Mouse (Mus musculus) regulatory T cell (primary cell): ENCODE measurements around the gene Usp34.

Experiments
- in situ Hi-C: fragments of 300-600 bp; cut with MboI, MseI; formaldehyde crosslinking; loops from one replicate; pipeline ENCODE4 v1.15.1; 2025; ENCODE audit warnings: high pct_unique_total_duplicates

Gene Usp34

GRCm38 (mm10) chr11:23306764-23307565 is at the start of gene Usp34:
TSS of gene Usp34 (plus strand) at chr11:23306895.
- in situ Hi-C loops = loop anchor here (10.0 kb wide), 1 partner anchor 1732 kb away; the partner anchor contains the start of genes Mdh1 and Wdpcp

GRCm38 (mm10) chr11:23259073-23259472 is 47.6 kb upstream of the Usp34 start:
- in situ Hi-C loops = loop anchor here (25.0 kb wide), 2 partner anchors 397 to 622 kb away; partner anchors contain the start of gene B3gnt2

GRCm38 (mm10) chr11:23259481-23259880 is 47.2 kb upstream of the Usp34 start:
- in situ Hi-C loops = loop anchor here (25.0 kb wide), 2 partner anchors 397 to 622 kb away; partner anchors contain the start of gene B3gnt2

- in situ Hi-C loops = loop anchor here (5.0 to 25.0 kb wide), 3 partner anchors 37 to 623 kb away; partner anchors contain the start of gene B3gnt2
Observed at GRCm38 (mm10) chr11:23260186-23260585, 46.5 kb upstream of the Usp34 start.

DNA sequence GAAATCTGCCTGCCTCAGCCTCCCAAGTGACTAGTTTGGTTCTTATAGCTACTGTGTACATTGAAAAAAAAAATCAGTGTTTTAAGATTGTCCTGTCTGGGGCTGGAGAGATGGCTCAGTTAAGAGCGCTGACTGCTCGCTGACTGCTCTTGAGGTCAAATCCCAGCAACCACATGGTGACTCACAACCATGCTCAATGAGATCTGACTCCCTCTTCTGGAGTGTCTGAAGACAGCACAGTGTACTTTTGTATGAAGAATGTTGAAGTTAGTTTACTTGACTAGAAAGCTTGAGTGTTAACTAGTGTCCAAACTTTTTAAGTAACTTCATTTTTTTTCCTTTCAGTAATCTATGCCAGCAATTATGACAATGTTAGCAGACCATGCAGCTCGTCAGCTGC is 45.2 kb upstream of the Usp34 start:
- in situ Hi-C loops = loop anchor here (5.0 to 25.0 kb wide), 3 partner anchors 36 to 624 kb away; partner anchors contain the start of gene B3gnt2

DNA sequence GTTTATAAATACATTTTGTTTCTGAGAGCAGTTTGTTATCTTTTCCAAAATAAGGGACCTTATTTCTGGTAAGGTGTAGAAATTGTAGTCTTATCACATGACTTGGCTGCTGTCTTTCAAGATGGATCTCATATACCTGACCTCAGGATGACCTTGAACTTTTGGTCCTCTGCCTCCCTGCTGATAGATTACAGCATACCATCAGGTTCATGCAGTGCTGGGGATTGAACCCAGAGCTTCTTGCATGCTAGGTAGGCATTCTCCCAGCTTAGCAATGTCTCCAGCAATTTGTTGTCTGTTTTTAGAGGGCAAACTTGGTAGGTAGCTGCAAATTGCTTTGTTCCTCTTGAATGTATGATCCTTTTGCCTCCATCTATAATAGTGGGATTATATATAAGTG is 41.7 kb upstream of the Usp34 start:
- in situ Hi-C loops = loop anchor here (5.0 to 25.0 kb wide), 3 partner anchors 32 to 628 kb away; partner anchors contain the start of gene B3gnt2

GRCm38 (mm10) chr11:23271770-23272724 is 34.6 kb upstream of the Usp34 start:
- in situ Hi-C loops = loop anchor here (5.0 to 25.0 kb wide), 4 partner anchors 125 to 635 kb away; partner anchors contain the start of genes B3gnt2 and Fam161a

DNA sequence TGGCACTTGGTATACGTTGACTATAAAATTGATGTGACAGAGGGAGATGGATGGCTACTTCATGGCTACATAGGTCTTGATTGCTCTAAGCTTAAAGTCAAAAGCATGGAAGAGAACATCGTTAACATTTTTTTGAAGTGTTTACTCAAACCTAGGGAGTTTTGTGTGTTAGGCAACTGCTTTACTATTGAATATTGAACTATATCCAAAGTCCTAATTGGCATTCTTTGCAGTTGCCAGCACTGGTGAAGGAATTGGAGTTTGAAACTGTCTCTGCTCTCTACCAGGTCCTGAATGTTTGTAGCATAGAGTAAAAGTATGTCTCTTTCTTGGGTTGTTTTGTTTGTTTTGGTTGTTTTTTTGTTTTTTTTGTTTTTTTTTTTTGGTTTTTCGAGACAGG is 30.9 kb upstream of the Usp34 start:
- in situ Hi-C loops = no loop called here

- in situ Hi-C loops = loop anchor here (5.0 to 10.0 kb wide), 4 partner anchors 60 to 580 kb away; no protein-coding TSS in a partner anchor
Observed at GRCm38 (mm10) chr11:23284469-23284868, 22.2 kb upstream of the Usp34 start.

- in situ Hi-C loops = loop anchor here (10.0 kb wide), 3 partner anchors 56 to 576 kb away; no protein-coding TSS in a partner anchor
Observed at GRCm38 (mm10) chr11:23288866-23289265, 17.8 kb upstream of the Usp34 start.

DNA sequence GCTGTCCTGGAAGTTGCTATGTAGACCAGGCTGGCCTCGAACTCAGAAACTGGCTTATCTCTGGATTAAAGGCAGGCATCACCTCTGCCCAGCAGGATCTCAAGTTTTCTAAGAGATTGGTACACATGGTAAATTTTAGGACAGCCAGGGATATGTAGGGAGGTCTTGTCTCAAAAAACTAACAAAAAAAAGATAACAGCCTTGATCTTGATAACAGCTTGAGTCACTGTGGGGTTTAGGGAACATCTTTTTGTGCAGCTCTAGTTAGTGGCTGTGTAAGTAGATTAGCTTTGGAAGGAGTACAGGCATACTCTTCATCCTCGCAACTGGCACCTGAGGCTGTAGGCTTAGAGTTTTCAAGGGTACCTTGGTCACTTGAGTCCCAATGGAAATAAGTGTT is 9.3 kb upstream of the Usp34 start:
- in situ Hi-C loops = loop anchor here (5.0 kb wide), 1 partner anchor 35 kb away; no protein-coding TSS in a partner anchor

- in situ Hi-C loops = loop anchor here (5.0 kb wide), 1 partner anchor 36 kb away; no protein-coding TSS in a partner anchor
Observed at GRCm38 (mm10) chr11:23298301-23298700, 8.4 kb upstream of the Usp34 start.

GRCm38 (mm10) chr11:23299910-23300309 is 6.8 kb upstream of the Usp34 start:
- in situ Hi-C loops = loop anchor here (5.0 to 10.0 kb wide), 2 partner anchors 38 to 1725 kb away; partner anchors contain the start of genes Mdh1 and Wdpcp

DNA sequence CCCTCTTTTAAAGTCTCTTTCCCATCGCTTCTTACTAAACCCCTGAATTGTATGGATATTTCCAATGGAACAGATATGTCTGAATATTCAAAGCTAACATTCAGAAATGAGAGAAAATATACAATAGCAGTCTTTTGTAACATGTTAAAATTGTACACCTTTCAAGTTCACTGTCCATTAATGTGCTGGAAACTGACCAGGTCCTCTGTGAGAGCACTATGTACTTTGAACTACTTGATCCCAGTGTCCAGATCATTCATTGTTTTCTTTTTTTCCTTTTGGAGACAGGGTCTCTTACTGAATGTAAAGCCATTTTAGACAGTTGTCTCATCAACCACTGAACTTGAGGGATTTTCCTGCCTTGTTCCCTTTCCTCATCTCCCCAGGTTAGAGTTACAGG is 3.6 kb upstream of the Usp34 start:
- in situ Hi-C loops = loop anchor here (10.0 kb wide), 1 partner anchor 1728 kb away; the partner anchor contains the start of genes Mdh1 and Wdpcp

DNA sequence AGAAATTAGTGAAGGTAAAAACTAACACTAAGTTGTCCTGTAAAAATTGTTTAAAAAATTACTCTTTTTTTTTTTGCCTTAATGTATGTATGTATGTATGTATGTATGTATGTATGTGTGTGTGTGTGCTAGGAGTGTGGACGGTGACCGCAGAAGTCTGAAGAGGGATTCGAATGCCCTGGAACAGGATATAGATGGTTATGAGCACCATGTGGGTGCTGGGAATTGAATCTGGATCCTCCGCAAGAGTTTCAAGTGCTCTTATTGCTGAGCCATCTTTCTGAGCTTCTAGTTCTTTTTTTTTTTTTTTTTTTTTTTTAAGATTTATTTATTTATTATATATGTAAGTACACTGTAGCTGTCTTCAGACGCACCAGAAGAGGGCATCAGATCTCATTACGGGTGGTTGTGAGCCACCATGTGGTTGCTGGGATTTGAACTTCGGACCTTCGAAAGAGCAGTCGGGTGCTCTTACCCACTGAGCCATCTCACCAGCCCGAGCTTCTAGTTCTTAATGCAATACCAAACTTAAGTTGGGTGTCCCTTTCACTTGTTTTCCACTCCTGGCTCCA is 1.5 kb upstream of the Usp34 start:
- in situ Hi-C loops = loop anchor here (10.0 kb wide), 1 partner anchor 1730 kb away; the partner anchor contains the start of genes Mdh1 and Wdpcp

DNA sequence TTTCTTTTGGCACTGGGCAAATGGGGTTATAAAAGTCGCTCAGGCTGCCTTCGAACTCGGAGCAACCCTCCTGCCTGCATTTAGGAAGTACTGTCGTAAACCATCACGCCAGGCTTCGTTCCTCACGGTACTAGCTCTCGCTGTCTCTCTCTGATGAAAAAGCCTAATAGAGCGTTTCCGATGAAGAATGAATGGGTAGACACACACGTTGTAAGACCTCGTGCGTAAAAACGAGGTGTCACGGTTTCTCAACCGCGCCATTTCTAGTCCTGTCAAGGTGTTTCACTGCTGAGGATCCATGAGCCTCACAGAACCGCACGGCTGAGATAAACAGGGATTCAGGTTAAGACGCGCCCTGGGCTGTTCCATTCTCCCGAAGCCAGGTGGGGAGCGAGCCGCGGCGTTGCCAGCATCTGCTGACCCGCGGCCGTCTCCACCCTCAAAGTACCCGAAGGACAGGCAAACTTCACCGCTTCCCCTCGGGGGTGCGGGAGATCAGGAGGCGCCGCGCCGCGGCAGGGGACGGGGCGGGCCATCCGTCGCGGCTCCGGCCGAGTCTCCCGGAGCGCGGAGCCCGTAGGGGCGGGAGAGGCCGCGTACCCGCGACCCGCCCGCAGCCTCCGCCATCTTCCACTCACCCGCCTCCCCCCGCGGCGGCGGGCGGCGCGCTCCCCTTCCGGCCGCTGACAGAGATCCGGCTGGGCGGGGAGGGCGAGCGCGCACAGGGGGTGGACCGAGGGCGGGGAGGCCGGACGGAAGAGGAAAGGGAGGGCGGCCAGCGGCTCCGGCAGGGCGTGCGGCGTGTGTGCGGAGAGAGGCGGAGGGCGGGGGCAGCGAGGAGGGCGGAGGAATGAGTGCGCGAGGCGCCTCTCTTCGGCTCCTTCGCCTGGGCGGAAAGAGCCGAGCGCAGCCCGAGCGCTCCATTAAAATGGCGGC is 754 bp upstream of the Usp34 start:
- in situ Hi-C loops = loop anchor here (10.0 kb wide), 1 partner anchor 1731 kb away; the partner anchor contains the start of genes Mdh1 and Wdpcp

GRCm38 (mm10) chr11:23307566-23307920 is 848 bp downstream of the Usp34 start:
- in situ Hi-C loops = loop anchor here (10.0 kb wide), 1 partner anchor 1733 kb away; the partner anchor contains the start of genes Mdh1 and Wdpcp

GRCm38 (mm10) chr11:23313496-23313895 is 6.8 kb downstream of the Usp34 start:
- in situ Hi-C loops = loop anchor here (5.0 kb wide), 1 partner anchor 546 kb away; no protein-coding TSS in a partner anchor

- in situ Hi-C loops = no loop called here
Observed at GRCm38 (mm10) chr11:23329413-23329812, 22.7 kb downstream of the Usp34 start.
